Mouse (Mus musculus) thymus, adult 2 months (tissue): ENCODE measurements around the gene Erbb3.

ENCODE experiments used
- CTCF ChIP-seq: fragments of 200-500 bp; IDR thresholded peaks from 2 replicates; pipeline ENCODE4 v1.5.1; 2012; ENCODE audit warnings: mild to moderate bottlenecking, control low read depth, low read length, moderate library complexity, borderline replicate concordance; ENCODE audit not compliant: control insufficient read depth, poor library complexity, insufficient read depth; ENCODE audit errors: extremely low read depth
- POLR2A ChIP-seq: fragments of 200-500 bp; IDR thresholded peaks from 2 replicates; pipeline ENCODE4 v1.6.1; 2012; ENCODE audit warnings: mild to moderate bottlenecking, low read length, control low read depth, moderate library complexity; ENCODE audit not compliant: control insufficient read depth, poor library complexity, insufficient read depth; ENCODE audit errors: extremely low read depth

GRCm38 (mm10) chr10:128565206-128565787 is 24.2 kb downstream of the Erbb3 start:
- TF ChIP-seq POLR2A, result no peak
- no peak for TF ChIP-seq CTCF
